Mouse (Mus musculus): ENCODE data around the gene Med31.

DNA sequence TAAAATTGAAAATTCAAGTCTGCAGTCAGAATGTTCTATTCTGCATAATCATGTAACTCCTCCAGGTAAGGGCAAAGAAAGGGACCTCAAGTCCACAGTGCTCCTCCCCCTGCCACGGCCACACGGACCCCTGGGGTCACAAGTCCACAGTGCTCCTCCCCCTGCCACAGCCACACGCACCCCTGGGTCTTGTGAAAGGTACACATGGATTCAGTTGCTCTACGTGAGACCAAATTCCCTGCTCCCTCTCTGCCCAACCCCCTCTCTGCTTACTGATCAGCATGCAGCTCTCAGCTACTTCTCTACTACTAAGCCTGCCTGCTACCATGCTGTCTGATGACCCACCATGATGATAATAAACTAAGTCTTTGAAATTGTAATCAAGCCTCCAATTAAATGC, 45.5 kb downstream of the Med31 start:
- TF ChIP-seq CTCF (IDR thresholded peaks at IDR 0.05; ENCODE audit: low read depth, low read length) (no peak), POLR2A (IDR thresholded peaks at IDR 0.05; ENCODE audit: extremely low read depth, insufficient read depth, low read length) (no peak)
